Mouse (Mus musculus) myocyte (in vitro differentiated cells): ENCODE data around the gene Hist1h2ao.
"Not testable (repeated sequence)": the region's sequence is repeated elsewhere in the genome, so short reads cannot be mapped to it uniquely, and the experiment has no call there.

Experiments used
- CEBPB ChIP-seq: IDR thresholded peaks from 2 replicates; pipeline ENCODE4 v1.6.1; 2011; ENCODE audit warnings: mild to moderate bottlenecking, moderate library complexity; ENCODE audit not compliant: poor library complexity, insufficient read depth, severe bottlenecking
- MAX ChIP-seq: IDR thresholded peaks from one replicate; pipeline ENCODE4 v1.6.1; 2011; ENCODE audit warnings: low read depth, mild to moderate bottlenecking, control low read depth
- MYOD1 ChIP-seq, 3 experiments: IDR thresholded peaks; one replicate each; pipeline ENCODE4 v1.6.1; 2011; ENCODE audit warnings: control low read depth in 2 of 3, low read depth in 2 of 3, mild to moderate bottlenecking in 2 of 3, moderate library complexity in 1 of 3; ENCODE audit not compliant: insufficient read length in 2 of 3, control insufficient read depth in 1 of 3
- MYOG ChIP-seq, 3 experiments: IDR thresholded peaks; one replicate each; pipeline ENCODE4 v1.6.1; 2011; ENCODE audit warnings: control low read depth in 2 of 3, low read depth in 2 of 3, mild to moderate bottlenecking in 2 of 3; ENCODE audit not compliant: insufficient read length in 2 of 3, control insufficient read depth in 1 of 3, insufficient read depth in 1 of 3
- USF1 ChIP-seq: IDR thresholded peaks from one replicate; pipeline ENCODE4 v1.6.1; 2011; ENCODE audit warnings: low read depth, mild to moderate bottlenecking, control low read depth, moderate library complexity

DNA sequence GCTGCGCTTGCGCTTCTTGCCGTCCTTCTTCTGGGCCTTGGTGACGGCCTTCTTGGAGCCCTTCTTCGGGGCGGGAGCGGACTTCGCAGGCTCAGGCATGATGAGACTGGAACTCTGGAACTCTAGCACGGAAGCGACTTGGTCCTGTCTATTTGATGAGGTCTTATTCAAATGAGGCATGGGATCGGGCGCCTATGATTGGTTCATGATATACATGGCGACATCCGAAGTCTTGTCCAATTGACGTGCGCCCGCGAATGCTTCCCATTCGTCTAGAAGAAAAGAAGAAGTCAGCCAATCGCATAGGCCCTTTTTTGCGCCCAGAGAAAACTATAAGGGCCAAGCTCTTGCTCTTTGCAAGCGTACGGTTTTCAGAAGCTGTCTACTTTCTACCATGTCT is at the start of gene Hist1h2ao, which contains the start of gene Hist1h2bq:
- not testable (repeated sequence) for TF ChIP-seq MYOD1 (IDR thresholded peaks at IDR 0.05; ENCODE audit: control insufficient read depth in 1 of 3, insufficient read length in 2 of 3, low read depth in 2 of 3); CEBPB; MAX; USF1; MYOG (IDR thresholded peaks at IDR 0.05; ENCODE audit: control insufficient read depth in 1 of 3, insufficient read depth in 1 of 3, insufficient read length in 2 of 3, low read depth in 2 of 3)
